Mouse (Mus musculus): ENCODE results near the gene 1700016D06Rik.

- TF ChIP-seq CTCF (IDR thresholded peaks at IDR 0.05; ENCODE audit: borderline replicate concordance, control insufficient read depth, extremely low read depth, insufficient read depth, low read length, poor library complexity) (no peak), POLR2A (IDR thresholded peaks at IDR 0.05; ENCODE audit: control insufficient read depth, extremely low read depth, insufficient read depth, low read length, poor library complexity) (no peak)
Measured at GRCm38 (mm10) chr8:11740857-11741256, 40.0 kb upstream of the 1700016D06Rik start.

Measured in thymus, adult 2 months (tissue).